Mouse (Mus musculus) urinary bladder, postnatal 14 days (tissue): ENCODE measurements around the gene Itgb1bp1.

Experiments
- DNase-seq: peaks from one replicate; pipeline ENCODE4 v3.0.0; 2021; ENCODE audit warnings: low spot score

Itgb1bp1 gene

DNA sequence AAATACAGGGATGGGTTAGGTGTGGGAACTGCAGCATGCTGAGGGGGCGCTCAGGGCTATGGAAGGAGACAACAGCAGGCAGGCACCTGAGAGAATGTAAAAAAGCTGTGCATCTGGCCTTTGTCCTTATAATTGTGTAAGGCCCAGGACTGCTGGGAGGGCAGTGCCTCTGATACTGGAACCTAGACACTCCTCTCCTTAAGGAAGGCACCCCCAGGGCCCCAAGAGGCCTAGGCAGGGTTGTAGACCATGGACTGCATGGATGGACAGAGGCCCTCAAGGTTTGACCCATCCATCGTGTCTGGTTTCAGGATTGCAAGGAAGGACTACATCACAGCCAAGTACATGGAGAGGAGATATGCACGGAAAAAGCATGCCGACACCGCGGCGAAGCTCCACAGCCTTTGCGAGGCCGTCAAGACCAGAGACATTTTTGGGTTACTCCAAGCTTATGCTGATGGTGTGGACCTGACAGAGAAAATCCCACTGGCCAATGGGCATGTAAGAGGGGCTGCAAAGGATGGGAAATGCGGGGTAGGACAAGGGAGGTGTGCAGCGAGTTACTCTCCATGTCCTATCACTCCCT, 41.6 kb downstream of the Itgb1bp1 start:
- DNase-seq: no peak

DNA sequence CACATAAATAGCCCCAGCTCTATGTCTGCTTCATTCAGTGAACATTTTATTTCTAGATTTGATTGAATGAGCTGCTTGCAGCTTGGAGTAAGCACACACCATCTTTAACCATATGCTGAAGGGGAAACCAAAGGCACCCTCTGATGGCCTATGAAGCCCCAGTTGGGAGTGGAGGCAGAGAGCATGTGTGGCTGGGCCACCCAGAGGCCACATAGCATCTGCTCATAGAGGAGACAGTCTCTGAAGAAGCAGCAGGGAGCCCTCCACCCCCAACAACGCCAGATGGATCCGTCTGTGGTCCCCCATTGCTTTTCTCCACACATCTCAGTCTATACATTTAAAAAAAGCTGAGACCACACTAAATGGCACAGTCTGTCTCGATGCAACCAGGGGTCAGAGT, 44.1 kb downstream of the Itgb1bp1 start:
- DNase-seq: no peak

DNA sequence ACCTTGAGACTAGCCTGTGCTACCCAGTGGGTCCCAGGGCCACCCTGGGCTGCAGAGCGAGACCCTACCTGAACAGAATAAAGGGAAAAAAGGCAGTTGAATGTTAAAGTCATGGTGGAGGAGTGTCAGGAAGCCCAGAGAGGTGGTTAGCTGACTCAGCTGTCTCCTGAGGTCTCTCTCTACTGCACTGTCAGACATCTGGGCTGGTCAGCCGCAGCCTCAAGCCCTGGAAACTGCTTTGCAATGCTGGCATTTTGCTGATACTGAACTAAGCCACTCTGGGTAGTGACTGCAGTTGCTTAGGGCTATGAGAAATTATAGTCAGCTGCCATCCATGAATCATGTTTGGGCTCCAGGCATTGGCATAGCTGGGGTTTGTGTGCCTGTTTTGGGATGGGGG, 51.5 kb downstream of the Itgb1bp1 start:
- DNase-seq: no peak

DNA sequence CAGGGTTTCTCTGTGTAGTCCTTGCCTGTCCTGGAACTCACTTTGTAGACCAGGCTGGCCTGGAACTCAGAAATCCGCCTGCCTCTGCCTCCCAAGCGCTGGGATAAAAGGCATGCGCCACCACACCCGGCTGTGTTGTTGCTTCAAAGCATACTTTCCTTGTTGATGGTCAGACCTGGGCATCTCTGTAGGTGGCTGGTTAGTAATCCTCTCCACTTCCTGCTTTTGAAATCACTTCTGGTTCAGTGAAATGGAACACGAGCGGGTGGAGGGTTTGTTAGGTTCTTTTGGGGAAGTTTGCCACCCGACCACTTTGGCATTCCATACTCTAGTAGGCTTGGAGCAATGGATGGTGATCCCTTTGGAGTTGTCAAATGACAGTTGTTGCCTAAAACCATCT, 52.4 kb downstream of the Itgb1bp1 start:
- DNase-seq: no peak

DNA sequence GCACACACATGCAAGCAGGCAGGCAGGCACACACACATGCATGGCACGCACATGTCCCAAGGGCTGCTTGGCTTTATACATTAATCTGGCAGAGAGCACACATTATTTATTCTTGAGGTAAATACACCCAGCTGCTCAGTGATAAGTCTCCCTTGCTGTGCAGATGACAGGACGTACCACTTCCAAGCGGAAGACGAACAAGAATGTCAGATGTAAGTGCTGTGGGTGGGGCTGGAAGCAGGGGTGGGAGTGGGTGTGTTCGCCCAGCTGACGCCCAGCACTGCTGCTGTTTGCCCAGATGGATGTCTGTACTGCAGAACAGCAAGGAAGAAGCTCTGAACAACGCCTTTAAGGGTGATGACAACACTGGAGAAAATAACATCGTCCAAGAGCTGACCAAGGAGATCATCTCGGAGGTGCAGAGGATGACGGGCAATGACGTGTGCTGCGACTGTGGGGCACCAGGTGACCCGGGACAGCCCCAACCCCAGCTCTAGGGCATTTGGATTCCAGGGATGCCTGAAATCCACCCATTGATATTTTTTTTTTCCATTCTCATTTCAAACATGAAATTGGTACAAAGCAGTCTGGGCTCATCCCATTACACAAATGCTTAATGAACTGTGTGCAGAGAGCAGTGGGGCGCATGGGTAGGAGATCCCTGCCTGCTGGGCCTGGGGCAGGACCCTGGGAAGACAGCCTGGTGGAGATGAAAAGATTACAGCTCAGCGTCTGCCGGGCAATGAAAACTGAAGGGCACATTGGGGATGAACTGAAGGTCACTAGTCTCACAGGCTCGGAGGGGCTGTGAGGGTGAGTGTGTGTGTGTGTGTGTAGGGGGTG, 56.8 kb downstream of the Itgb1bp1 start:
- DNase-seq: no peak

DNA sequence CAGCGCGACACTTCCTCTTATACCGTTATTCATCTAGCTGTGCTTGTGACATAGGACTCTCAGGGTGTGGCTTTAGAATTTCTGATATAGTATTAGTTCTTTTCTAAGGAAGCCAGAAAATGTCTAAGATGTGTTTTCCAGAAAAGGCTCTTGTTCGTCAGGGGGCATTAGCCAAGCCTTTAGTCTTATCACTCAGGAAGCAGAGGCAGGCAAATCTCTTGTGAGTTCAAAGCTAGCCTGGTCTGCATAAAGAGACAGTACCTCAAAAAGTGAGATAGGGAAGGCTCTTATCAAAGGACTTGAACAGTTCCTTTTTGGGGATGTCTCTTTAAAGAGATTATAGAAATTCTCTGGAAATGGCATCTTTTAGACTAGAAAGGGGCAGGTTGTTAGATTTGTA, 57.4 kb downstream of the Itgb1bp1 start:
- DNase-seq: no peak

DNA sequence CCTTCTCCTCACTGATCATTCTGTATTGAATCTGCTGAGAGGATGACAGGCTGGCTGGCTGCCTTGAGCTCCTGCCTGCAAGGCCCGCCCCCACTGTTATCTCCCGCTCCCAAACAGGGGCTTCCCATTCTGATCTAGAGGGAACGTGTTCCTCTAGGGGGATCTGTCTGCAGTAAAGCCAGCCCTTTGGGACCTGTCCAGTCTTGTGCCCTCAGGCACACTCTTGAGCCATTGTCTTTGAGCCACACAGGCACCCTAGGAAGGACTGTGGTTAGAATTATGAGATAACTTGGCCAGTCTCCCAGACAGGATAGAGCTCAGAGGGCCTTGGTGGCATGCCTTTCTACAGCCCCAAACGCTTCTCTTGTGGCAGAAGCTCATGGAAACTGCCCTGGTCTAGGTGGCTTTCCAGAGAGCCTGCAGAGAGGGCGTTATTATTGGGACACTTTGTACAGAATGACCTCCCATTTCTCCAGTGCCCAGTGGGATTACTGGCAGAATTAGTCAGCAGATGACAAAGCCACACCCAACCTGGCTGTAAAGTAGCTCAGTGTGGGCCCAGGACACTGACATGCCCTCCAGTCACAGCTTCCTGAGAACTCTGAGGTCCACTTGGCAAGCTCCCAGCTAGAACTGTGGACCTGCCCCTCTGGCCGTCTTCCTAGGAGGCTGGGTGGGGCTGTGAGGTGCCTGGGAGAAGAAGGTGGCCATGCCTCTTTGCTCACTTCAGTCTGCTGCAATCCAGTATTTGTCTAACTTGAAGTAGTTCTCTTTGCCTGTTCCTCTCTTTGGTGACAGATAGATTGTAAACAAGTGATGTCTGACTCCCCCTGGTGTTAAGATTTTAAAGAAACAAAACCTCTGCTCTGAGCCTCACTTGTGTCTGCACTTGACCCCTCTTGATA, 58.8 kb downstream of the Itgb1bp1 start:
- peak; percentile 86 for DNase-seq

DNA sequence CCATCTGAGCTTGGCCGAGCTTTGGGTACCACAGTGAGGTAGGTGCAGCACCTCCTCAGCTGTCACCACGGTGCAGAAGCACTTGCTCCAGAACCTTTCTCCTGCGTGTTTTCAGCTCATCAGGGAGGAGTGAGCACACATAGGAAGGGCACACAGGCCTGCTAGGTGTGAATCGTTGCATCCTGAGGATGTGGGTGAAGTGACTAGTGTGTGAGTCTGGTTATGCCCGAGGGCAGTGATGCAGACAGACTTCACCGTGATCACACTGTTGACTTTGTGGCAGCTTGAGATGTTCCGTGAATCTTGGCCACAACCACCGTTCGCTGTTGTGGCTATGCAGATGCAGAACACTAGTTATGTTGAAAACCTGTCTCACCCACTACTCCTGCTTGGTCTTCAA, 59.8 kb downstream of the Itgb1bp1 start:
- DNase-seq: no peak

DNA sequence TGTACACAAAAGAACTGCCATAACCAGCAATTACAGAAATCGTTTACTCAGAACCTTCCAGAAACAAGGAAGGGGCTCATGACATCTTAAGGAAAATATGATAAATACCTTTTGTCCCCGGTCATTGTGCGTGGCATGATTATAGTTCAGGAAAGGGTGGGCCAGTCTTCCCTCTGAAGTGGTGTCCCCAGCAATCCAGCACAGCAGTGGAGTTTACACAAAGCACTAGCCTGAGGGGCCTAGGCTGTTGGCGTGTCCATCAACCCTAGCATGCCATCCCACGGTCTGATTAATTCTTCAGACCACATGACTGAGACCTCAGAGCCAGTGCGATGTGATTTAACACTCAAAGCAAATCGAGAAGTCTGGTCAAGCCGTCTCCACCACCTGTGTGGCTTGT, 60.7 kb downstream of the Itgb1bp1 start:
- no peak for DNase-seq

DNA sequence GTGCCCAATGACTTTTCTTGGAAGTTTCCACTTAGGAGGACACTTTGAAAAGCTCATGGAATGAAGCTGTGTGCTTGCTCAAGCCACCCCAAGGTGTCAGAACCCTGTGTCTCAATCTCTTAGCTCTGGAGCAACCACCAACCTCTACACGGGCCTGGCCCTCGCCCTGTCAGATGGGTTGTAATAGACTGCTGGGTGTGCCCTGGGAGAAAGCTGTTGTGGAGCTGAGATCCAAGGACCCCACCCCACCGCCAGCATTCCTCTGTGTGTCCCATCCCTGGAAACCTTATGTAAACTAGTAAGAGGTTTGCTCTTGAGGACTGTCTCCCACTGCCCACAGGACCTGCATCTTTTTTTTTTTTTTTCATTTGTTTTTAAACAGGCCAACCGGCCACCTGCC, 62.2 kb downstream of the Itgb1bp1 start:
- DNase-seq: no peak

DNA sequence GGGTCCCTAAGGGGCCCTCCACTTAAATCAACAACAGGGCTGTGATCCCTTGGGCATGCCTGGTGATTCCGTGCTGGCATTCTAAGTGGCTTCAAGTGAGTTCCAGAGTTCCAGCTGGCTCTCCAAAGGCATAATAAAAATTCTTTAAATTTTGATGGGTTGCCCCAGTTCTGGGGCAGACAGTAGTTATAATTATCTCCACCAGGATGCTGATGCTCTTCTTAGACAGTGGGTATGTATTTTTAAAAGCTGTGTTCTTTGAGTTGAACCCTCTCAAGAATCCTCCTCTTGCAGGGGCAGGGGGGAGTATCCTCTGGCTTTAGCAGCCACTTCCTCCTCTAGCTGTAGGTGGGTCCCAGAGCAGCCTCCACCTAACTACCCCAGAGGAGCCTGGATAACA, 65.5 kb downstream of the Itgb1bp1 start:
- no peak for DNase-seq

DNA sequence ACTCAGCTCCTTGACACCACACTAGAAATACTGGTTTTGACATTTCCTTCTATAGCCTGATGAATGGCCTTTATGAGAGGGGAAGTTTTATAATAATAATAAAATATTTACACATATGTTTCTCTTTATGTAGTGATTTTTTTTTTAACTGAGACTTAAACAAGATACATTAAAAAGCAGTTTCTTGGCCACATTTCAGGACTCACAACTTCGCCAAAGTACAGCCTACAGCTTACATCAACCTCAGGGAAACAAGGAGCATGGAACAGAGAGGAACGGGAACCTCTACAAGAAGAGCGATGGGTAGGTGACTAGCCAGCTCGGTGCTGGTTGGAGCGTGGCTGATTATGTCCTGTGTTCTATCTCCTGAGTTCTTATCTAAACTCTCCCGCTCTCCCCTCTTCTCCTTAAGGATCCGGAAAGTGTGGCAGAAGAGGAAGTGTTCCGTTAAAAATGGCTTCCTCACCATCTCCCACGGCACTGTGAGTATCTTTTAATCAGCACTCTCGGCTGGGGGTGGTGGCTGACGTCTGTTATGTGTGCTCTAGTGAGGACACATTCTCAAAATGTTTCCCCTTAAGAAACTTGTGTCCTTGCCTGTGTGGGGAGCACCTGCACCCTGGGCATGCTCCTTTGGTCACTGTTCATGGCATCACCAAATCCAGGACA, 68.2 kb downstream of the Itgb1bp1 start:
- DNase-seq: no peak

DNA sequence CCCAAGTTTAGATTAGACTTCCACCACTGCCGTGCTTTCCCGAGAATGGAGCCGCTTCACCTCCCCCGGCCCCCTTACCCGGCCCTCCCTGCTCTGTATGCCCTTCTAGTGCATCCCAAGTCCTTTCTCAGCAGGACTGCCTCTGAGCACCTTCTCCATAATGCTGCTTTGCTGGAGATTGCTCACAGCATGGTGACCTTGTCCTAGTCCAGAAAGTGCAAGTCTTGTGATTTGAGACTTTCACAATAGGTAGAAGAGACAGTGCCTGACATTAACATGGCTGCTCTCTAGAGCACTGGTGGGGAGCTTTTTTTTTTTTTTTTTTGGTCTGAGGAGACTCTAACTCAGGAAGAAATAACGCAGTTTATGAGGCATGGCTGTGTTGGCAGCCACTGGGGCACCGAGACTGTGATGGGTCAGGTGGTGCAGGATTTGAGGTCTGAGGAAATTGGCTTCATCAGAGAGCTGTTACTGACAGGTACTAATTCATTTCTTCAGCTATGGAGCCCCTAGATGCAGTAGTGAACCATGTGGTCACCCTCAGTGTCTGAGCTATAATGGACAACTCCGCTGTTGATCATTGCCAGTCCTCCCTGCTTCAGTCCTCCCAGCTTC, 71.4 kb downstream of the Itgb1bp1 start:
- DNase-seq: no peak

DNA sequence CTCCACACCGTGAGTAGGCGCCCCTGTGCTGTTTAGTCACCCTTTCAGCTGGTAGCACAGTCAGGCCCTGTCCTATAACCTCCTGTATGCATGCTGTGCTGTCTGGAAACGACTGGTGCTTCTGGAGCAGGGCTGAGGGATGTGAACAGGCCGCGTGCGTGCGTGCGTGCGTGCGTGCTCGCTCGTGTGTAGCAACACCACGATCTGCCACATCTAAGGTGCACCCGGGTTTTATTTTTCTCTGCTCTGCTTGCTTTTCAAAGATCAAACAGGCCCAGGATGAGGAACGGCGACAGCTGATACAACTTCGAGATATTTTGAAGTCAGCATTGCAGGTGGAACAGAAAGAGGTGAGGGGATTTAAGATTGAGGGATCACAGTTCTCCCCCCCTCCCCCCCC, 73.2 kb downstream of the Itgb1bp1 start:
- DNase-seq: no peak

DNA sequence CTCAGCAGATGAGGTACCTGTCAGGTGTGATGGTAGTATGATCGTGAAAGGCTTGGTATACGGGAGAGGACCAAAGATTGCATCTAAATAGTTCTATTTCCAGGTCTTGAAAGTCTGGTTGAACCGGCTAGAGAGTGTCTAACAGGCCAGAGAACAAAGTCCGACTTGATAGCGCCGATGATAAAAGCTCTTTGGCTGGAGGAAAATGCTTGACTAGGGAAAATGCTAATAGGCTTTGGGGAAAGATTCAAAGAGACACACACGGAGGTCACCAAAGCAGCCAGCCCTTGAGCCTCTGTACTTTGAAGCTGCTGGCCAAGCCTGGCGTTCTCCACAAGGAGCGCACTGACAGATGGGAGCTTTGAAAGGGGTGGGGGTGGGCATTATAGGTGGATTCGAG, 76.8 kb downstream of the Itgb1bp1 start:
- DNase-seq: peak; percentile 59

DNA sequence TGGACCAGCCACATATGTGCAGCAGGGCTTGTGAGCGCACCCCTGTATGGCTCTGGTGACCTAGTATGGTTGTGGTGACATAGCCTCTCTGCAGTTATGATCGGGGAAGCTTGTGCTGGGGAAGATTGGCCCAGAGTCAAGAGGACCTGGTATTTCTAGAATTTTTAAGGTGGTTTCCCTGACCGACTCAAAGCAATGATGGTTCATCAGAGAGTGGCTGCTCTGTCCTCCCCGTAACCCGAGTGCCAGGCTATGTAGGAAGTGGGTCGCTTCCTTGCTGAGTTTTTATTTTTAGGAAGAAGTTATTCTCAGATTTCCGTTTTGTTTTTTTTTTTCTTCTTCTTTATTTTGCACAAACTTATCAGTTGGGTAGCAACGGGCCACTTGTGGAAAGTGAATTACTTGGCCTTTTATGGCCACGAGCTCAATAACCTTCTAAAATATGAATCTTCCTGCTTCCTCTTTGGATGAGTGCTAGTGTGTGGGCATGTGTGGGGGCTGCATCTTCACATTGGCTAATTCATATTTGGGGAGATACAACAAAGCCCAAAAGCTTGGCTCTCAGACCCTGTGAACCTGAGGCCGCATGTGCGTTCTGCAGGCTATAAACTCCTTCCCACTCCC, 77.8 kb downstream of the Itgb1bp1 start:
- no peak for DNase-seq

DNA sequence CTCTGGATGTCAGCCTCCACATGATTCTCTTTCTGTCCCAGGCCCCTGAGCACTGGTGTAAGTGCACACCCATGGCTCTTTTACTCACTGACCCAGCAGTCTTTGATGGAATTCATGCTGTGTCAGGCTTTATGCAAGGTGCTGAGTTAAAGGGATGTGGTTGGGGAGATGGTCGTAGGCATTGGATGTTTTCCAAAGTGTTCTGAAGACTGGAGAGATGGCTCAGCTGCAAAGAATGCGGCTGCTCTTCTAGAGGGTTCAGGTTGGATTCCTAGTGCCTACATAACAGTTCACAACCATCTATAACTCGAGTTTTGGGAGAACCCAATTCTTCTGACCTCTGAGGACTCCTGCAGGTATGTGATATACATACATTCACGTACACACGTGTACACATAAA, 78.7 kb downstream of the Itgb1bp1 start:
- DNase-seq: no peak

DNA sequence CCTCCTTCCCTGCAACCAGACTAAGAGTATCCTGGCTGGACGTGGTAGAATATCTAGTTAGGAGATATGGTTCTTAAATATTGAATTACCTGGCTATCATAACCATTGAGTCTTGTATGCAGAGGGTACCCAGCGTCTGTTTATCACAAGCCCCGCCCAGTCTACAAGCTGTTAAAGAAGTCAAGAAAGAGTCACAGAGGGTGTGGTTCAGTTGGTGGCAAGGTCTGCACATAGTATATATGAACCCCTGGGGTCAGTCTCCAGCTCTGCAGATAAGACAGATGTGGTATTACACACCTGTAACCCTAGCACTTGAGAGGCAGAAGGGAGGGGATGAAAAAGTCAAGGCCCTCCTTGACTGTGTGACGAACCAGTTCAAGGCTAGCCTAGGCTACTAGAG, 80.3 kb downstream of the Itgb1bp1 start:
- no peak for DNase-seq

DNA sequence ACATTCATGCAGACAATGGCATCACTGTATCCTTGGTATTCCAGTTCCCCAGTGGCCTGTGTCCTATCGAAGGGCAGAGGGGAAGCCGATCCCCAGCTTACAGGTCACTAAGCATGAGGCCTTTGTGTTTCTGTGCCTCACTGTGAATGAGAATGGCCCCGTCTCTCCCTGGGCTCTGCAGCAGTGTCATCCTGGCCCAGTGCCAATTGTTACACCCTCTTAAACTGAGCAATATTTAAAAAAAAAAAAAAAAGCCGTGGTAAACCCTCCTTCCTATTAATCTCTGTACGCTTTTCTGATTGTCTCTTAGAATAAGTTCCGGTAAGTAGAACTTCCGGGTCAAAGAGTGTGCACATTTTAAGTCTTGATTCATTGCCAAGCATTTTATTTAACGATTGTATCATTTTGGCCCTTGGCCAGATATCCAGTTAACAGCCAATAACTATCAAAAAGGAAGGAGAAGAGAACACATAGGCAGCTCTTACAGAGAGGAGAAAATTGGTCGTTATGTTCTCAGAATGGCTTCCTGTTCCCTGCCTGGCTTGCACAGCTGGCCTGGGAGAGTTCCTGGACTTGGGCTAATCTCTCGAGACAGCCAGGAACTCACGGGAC, 81.3 kb downstream of the Itgb1bp1 start:
- DNase-seq: peak; percentile 63

DNA sequence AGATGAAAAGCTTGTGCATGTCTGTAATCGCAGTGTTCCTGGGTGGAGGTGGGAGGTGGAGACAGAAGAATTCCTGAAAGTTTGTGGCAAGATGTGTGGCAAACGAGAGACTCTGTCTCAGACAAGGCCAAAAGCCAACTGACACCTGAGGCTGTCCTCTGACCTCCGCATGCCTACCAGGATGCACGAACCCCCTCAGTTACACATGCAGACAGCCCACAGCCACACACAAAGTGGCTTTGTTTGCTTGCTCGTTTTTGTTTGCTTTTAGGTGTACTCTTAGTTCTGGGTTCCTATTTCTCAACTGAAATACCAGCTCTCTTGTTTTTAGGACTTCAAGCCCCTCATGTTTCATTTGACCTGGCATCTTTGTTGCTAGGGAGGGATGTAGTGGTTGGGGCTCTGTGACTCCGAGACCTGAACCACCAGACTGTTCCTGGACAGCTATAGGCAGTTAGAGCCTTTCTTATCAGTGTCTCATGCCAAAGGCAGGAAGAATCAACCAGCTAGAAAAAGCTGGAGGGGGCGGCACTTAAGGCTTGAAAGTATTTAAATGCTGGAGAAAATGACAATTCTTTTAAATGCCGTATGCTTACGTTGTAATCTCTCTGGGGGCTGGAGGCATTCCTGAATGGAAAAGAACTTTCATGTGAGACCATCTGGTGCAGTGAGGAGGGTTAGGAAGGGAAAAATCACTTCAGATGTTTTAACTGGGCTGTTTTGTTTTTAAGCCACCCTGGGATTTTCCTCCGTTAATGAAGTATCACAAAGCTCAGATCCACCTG, 84.4 kb downstream of the Itgb1bp1 start:
- DNase-seq: no peak
